Mouse (Mus musculus): Measurements from ENCODE around the gene Pmf1.

DNA sequence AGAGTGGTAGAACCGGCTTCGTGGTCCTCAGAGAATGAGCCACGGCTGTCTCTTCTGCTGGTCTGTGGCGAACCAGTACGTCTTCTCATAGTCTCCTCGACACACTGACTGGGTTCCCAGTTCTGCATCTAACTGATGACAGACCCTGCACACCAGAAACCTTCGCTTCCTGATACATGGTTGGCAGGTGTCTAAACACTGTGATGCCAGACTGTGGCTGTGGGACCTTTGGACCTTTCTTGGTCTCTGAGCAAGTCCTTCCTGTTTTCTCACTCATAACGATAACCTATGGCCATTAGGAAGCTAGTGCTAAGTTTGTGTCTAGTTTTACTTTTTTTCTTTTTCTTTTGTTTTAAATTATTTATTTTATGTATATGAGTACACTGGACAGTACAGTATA, 38.3 kb upstream of the Pmf1 start:
- no peak for TF ChIP-seq CTCF (IDR thresholded peaks at IDR 0.05; ENCODE audit: extremely low read depth, insufficient read depth, low read length)
- TF ChIP-seq POLR2A (IDR thresholded peaks at IDR 0.05; ENCODE audit: extremely low read depth, insufficient read depth, low read length), result no peak

All from cortical plate, adult 2 months (tissue).